Mouse (Mus musculus): ENCODE results near the gene BC025920.
A peak's percentile ranks its signal among the peaks of the same experiment; 100 is the strongest.

The BC025920 gene

GRCm38 (mm10) chr10:81642648-81643448 lies 36.8 kb downstream of the BC025920 start:
- DNase-seq (ENCODE audit: low spot score in 2 of 2) = no peak

GRCm38 (mm10) chr10:81643449-81644055 lies 37.5 kb downstream of the BC025920 start:
- DNase-seq (ENCODE audit: low spot score in 2 of 2) = peak; percentile 91 to 96

GRCm38 (mm10) chr10:81644162-81644561 lies 38.1 kb downstream of the BC025920 start:
- DNase-seq (ENCODE audit: low spot score in 2 of 2) = no peak

GRCm38 (mm10) chr10:81644716-81645115 lies 38.6 kb downstream of the BC025920 start:
- no peak for DNase-seq (ENCODE audit: low spot score in 2 of 2)

GRCm38 (mm10) chr10:81645391-81645790 lies 39.3 kb downstream of the BC025920 start:
- no peak for DNase-seq (ENCODE audit: low spot score in 2 of 2)

GRCm38 (mm10) chr10:81646015-81646555 lies 40.0 kb downstream of the BC025920 start:
- no peak for DNase-seq (ENCODE audit: low spot score in 2 of 2)

- DNase-seq (ENCODE audit: low spot score in 2 of 2) = peak; percentile 78 to 81
These were observed 43.0 kb downstream of the BC025920 start, which contains the start of gene Gm10778 for GRCm38 (mm10) chr10:81648803-81649775. Gm10778 (plus strand) TSS chr10:81649059.

GRCm38 (mm10) chr10:81655178-81655577 lies 49.1 kb downstream of the BC025920 start:
- DNase-seq (ENCODE audit: low spot score in 2 of 2) = no peak

- no peak for DNase-seq (ENCODE audit: low spot score in 2 of 2)
These were observed 50.1 kb downstream of the BC025920 start for GRCm38 (mm10) chr10:81656174-81656573.
